Mouse (Mus musculus) neural tube, postnatal 0 days (tissue): ENCODE data around the gene Dnajc22. TPM values are rescaled to one million over a fixed set of nuclear protein-coding genes. Genes with fewer than 3 reads are reported as not detected.

ENCODE experiments used
- microRNA-seq: library from miRNA; unstranded; fragments of <30 nt; microRNA quantifications from one replicate; pipeline ENCODE4, GENCODE M21; 2016
- polyA plus RNA-seq: library from polyadenylated mRNA; unstranded; fragments of >200 nt; fragmentation: Nextera tagmentation; extraction: Ambion mirVana; gene quantifications from 2 replicates; pipeline ENCODE4 v1.2.1, GENCODE M21; 2015

Gene Dnajc22
- polyA plus RNA-seq: 0.14 and 0.26 TPM in 2 replicates

GRCm38 (mm10) chr15:99092870-99093269, at the start of gene Dnajc22:
Gene Dnajc22, plus strand, starts transcription at chr15:99093170.

GRCm38 (mm10) chr15:99055040-99055439, 37.9 kb upstream of the Dnajc22 start, which contains the start of gene Prph:
Gene Prph, plus strand, starts transcription at chr15:99055174.

GRCm38 (mm10) chr15:99074019-99074599, 18.9 kb upstream of the Dnajc22 start, which contains the start of gene Troap:
Gene Troap, plus strand, starts transcription at chr15:99074575.

GRCm38 (mm10) chr15:99087253-99088075, 5.5 kb upstream of the Dnajc22 start, which contains the start of gene C1ql4:
Gene C1ql4, minus strand, starts transcription at chr15:99087817.

GRCm38 (mm10) chr15:99125711-99126080, 32.7 kb downstream of the Dnajc22 start, which contains the start of gene Spats2:
Gene Spats2, plus strand, starts transcription at chr15:99125916.

Small RNAs within 50 kb of the gene (microRNA-seq; reads per million reads assigned to microRNA genes)
- not detected for gene Mir6960

Other genes starting within 250 kb of the Dnajc22 start
- 7.9 and 9.2 TPM in 2 replicates for gene Kmt2d, start 222.0 kb upstream of the Dnajc22 start, polyA plus RNA-seq
- 24.1 and 27.3 TPM in 2 replicates for gene Rhebl1, start 198.6 kb upstream of the Dnajc22 start, polyA plus RNA-seq
- gene Dhh, start 194.6 kb upstream of the Dnajc22 start, polyA plus RNA-seq: 7.4 and 9.6 TPM in 2 replicates
- 12.3 and 15.5 TPM in 2 replicates for gene Lmbr1l, start 174.9 kb upstream of the Dnajc22 start, polyA plus RNA-seq
- 1,597 and 1,748 TPM in 2 replicates for gene Tuba1b, start 158.6 kb upstream of the Dnajc22 start, polyA plus RNA-seq
- not detected in 2 replicates for gene Gm49450, start 139.6 kb upstream of the Dnajc22 start, polyA plus RNA-seq
- 8,375 and 9,600 TPM in 2 replicates for gene Tuba1a, start 139.5 kb upstream of the Dnajc22 start, polyA plus RNA-seq
- gene Tuba1c, start 63.3 kb upstream of the Dnajc22 start, polyA plus RNA-seq: 11.9 and 12.2 TPM in 2 replicates
- 119 and 163 TPM in 2 replicates for gene Prph, start 38.0 kb upstream of the Dnajc22 start, polyA plus RNA-seq
- gene Troap, start 18.6 kb upstream of the Dnajc22 start, polyA plus RNA-seq: 3.1 TPM in 2 replicates
- gene C1ql4, start 5.4 kb upstream of the Dnajc22 start, polyA plus RNA-seq: 2.1 and 3.4 TPM in 2 replicates
- 20.0 and 22.4 TPM in 2 replicates for gene Spats2, start 32.7 kb downstream of the Dnajc22 start, polyA plus RNA-seq
- 0.46 and 0.66 TPM in 2 replicates for gene Kcnh3, start 131.7 kb downstream of the Dnajc22 start, polyA plus RNA-seq
- gene Mcrs1, start 158.8 kb downstream of the Dnajc22 start, polyA plus RNA-seq: 153 and 168 TPM in 2 replicates
- gene Prpf40b, start 201.9 kb downstream of the Dnajc22 start, polyA plus RNA-seq: 97.0 and 99.2 TPM in 2 replicates
- gene Fam186b, start 202.7 kb downstream of the Dnajc22 start, polyA plus RNA-seq: 1.4 and 1.5 TPM in 2 replicates